Mouse (Mus musculus): ENCODE results near the gene Sgms1.
"Not testable (repeated sequence)": the region's sequence is repeated elsewhere in the genome, so short reads cannot be mapped to it uniquely, and the experiment has no call there.

The Sgms1 gene

DNA sequence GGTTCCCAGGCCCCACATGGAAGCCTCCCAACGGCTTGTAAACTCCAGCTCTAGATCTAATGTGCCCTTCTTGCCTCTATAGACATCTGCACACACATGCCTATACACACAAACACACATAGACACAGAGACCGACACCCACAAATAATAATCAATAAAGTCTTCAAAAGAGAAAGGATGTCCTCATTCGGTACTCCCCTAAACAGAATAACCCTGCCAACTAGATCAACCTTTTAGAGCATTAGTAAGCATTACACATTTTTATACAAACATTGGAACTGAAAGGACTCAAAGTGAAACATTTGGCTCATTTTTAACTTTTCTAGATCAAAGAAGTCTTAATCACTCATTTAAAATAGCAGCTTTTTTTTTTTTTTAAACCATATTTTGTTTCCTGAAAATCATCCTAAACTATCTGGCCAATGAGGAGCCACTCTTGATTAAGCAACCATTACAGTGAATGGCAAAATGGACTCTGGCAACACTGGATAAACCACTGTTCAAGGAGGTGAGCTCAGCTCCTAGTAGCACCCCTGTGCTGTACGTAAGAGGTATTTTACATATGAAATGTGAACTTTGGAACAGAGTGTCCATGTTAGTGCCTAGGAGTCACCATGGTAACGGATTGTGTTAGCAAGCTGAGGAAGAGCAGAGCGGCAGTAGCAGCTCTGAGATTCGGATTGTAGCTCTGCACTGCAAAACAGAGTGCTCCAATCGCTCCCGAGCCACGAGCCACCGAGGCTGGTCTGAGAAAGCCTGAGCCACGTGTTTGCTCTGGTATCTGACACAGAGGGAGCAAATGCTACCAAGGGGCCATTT is 30.6 kb downstream of the Sgms1 start:
- no peak for DNase-seq (ENCODE audit: low read depth in 1 of 2, low spot score in 2 of 2)

- DNase-seq (ENCODE audit: low read depth in 1 of 2, low spot score in 2 of 2) = not testable (repeated sequence)
These were observed 31.5 kb downstream of the Sgms1 start for GRCm38 (mm10) chr19:32358011-32358410.

DNA sequence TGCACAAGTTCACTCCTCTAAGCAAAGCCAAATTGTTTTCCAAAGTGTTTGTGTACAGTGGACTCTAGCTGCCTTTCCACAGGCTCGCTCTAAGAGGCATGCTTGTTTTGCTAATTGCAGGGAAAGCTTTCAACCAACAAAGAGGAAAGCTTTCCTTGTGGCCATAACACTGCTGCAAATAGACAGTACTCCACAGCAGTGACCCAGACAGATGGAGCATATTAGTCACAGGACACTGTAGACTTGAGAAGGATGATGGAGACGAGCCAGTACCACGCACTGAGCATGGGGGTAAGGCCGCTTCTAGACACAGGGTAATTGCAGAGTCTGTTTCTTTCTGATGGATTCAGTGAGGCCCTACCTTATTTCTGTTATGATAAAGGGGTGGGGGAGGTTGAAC is 33.3 kb downstream of the Sgms1 start:
- DNase-seq (ENCODE audit: low read depth in 1 of 2, low spot score in 2 of 2) = no peak

DNA sequence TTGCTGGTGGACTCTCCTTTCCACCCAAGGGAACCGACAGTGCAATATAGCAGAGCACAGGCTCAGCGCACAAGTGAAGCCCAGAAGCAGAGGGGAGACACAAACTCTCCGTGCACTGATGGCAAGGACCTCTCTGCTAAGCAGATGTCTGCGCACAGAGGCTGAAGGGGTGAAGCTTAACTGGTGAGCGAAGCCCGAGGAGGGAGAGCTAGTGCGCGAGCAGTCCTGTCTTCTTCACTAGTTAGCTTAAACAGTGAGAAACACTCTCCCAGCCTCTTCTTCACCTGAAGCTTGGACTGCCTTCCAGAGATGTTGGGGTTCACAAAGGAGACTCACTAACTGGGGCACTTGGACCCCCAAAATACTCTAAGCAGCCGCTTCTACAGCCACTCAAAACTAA is 36.1 kb downstream of the Sgms1 start:
- no peak for DNase-seq (ENCODE audit: low read depth in 1 of 2, low spot score in 2 of 2)

- DNase-seq (ENCODE audit: low read depth in 1 of 2, low spot score in 2 of 2) = no peak
These were observed 40.4 kb downstream of the Sgms1 start for GRCm38 (mm10) chr19:32348955-32349654.

DNA sequence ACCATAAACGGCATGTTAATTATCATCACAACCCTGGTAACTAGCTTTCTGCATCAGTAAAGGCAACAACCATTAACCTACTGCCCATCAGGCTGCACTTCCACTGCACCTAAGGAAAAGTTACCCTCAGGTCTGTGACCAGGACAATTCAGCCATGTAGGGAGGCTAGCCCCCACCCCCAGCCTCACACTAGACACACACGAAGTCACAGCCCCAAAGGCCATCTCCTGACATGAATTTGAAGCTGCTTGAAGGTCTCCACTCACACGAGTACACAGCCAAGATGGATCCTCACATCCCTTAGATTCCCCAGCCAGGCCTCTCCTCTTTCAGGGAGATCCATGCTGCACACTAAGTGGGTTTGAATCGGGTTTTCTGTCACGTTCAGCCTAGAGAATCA is 42.0 kb downstream of the Sgms1 start:
- DNase-seq (ENCODE audit: low read depth in 1 of 2, low spot score in 2 of 2) = no peak

DNA sequence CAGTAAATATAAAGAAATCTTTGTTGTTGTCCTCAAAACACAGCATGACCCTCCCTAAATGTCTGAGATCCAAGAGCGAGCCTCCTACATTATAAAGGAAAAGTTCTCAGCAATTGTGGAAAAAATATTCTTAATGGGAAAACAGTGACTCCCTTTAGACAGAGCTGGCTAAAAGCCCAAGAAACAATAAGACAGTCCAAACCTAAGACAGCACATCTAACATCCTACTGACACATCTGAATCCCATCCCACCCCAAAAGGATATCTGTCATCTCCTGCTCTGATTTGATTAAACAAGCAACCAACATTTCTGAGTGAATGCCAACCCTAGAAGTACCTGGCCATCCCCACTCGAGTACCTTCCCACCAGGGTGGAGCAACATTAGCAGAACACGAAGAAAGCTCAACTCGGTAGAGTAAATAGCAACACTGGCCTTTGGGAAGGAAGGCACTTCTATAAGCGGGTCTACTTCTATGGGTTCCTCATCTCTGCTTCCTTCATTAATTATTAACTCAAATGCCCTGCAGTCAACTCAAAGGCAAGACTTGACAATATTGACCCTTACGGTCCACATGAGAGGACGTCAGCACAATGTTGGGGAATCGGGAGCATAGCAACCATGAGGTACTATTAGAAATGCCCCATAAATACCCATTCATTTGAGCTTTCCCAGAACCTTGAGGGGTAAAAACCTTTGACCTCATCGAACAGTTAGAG is 42.7 kb downstream of the Sgms1 start:
- DNase-seq (ENCODE audit: low read depth in 1 of 2, low spot score in 2 of 2) = no peak

DNA sequence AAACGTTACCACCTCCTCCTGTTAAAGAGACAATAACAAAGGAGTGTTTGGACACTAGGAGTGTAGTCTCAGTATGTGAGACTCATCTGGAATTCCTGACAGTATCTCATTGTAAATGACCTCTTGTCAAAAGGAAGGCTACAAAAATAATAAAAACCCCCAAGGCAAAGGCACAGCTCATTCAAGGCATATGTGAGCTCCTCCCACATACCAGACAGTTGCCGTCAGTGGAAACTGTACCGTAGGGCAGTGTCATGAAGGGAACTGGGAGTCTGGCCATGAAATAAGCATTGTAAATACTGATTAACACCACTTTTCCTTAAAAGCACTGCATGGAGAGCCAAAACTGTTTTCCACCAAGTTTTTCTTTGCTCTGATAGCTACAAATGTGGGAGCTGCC is 43.3 kb downstream of the Sgms1 start:
- no peak for DNase-seq (ENCODE audit: low read depth in 1 of 2, low spot score in 2 of 2)

DNA sequence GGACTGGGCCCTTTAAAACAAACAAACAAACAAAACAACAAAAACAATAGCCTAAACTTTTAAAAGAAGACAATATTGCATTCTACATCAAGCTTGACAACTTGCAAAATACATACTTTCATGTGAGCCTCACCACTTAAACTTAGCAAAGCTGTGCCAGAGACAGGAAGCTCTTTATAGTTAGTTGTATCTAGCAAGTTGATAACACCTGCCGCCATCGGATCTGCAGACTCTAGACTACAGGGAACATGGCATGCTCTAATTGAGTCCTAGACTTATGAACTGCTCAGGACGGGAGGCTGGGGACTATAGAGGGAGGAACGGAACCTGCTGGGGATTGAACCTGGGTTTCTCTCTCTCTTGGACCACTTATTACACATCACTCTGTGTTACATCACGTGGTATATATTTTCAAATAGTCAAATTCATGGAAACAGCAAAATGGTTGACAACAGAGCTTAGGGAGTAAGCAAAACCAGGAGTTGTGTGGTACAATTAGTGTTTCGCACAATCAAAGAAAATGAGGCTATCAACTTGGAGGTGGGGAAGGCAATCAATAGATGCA is 44.3 kb downstream of the Sgms1 start:
- DNase-seq (ENCODE audit: low read depth in 1 of 2, low spot score in 2 of 2) = no peak

DNA sequence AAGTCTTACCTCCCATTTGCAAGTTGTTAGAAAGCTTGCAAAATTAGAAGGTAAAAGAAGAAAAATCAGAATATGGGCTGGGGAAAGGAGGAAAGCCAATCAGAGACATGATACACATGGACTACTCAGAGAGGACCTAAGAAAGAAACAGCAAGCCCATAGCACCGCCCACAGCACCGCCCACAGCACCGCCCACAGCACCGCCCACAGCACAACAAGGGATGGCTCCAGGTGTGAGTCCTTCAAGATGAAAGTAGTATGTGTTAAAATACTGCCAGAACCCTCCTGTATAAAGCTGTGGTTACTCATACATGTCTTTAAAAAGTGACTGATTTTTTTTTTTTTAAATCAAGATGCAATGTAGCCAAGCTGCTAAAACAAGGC is 44.8 kb downstream of the Sgms1 start:
- DNase-seq (ENCODE audit: low read depth in 1 of 2, low spot score in 2 of 2) = no peak

DNA sequence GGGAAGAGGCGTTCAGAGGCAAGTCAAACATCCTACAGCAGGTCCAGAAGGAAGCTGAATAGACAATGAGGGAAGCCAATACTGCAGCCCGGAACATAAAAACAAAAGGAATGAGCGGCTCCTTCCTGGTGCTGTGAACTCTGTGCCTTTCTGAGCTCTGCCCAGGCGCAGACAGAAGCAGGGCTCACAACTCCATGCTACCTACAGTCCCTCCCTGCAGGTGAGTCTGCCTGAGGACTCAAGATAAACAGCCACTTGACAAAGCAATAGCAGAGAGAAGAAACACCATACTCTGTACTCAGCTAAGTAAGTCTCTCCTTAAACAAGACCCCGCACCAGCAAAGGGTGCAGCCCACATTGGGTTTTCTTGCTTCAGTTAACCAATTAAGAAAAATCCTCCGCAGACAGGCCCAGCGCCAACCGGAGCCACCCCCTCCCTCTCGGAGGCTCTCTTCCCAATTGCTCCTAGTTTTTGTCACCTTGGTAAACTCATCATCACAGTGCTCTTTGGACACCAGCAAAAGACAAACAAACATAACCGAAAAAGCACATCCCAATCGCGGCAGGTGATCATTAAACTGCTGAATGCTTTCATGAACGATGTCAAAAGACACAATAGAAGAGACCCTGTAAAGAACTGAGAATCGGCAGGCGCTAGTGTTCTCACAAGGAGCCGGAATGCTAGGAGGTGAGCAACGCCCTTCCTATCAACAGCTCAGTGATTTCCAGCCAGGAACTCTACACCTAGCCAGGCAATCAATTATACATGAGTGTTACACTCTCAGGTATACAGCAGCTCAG is 45.4 kb downstream of the Sgms1 start:
- DNase-seq (ENCODE audit: low read depth in 1 of 2, low spot score in 2 of 2) = no peak

- no peak for DNase-seq (ENCODE audit: low read depth in 1 of 2, low spot score in 2 of 2)
These were observed 47.1 kb downstream of the Sgms1 start for GRCm38 (mm10) chr19:32342436-32342835.

DNA sequence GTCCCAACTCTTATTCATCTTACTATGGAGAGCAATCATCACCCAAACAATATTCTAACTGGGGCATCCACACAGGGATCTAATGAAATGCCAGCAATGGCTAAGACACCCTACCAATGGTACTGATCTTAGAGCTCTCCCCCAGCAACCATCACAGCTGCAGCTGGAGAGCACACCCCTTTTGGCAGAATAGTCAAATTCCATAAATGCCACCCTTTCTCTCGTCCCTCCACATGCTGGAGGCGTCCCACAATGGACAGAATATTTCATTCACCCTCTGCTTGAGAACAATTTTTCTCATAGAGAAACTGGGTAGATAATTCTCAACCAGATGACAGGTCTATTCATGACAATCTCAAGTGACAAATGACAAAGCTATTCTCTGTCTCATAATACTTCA is 48.4 kb downstream of the Sgms1 start:
- DNase-seq (ENCODE audit: low read depth in 1 of 2, low spot score in 2 of 2) = no peak

- DNase-seq (ENCODE audit: low read depth in 1 of 2, low spot score in 2 of 2) = no peak
These were observed 49.3 kb downstream of the Sgms1 start for GRCm38 (mm10) chr19:32340168-32340567.

DNA sequence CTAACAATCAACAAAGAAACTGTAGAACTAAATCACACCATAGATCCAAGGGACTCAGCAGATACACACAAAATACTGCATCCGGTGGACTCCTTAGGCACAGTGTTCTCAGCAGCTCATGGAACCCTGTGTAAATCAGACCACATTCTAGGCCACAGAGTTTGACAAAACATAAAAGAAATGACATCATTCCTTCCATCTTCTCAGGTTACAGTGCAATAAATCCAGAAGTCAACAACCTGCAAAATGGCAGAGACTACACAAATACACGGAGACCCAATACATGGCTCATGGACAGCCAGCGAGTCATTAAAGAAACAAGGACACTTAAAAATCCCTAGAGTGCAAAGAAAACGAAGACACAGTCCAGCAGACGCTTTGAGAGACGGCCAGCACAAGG is 51.8 kb downstream of the Sgms1 start:
- DNase-seq (ENCODE audit: low read depth in 1 of 2, low spot score in 2 of 2) = no peak

GRCm38 (mm10) chr19:32334751-32335150 is 54.8 kb downstream of the Sgms1 start:
- no peak for DNase-seq (ENCODE audit: low read depth in 1 of 2, low spot score in 2 of 2)

- DNase-seq (ENCODE audit: low read depth in 1 of 2, low spot score in 2 of 2) = no peak
These were observed 56.0 kb downstream of the Sgms1 start for GRCm38 (mm10) chr19:32333544-32333943.

- DNase-seq (ENCODE audit: low read depth in 1 of 2, low spot score in 2 of 2) = no peak
These were observed 56.6 kb downstream of the Sgms1 start for GRCm38 (mm10) chr19:32332779-32333460.

DNA sequence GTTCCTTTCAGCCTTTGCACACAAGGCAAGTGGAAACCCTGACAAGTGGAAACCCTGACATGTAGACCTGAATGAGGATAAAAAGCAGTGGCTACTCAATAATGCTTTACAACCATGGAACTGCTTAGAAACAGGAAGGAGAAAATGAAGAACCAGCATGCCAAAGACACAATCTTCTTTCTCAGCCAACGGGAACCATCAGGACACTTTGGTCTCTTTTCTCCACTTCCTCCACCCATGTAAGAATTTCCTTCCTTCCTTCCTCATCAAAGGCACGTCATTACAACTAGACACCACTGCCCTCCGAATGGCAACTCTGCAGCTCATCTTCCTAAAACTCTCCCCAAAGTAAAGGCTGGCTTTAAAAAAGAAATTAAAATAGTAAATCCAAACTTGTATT is 59.3 kb downstream of the Sgms1 start:
- DNase-seq (ENCODE audit: low read depth in 1 of 2, low spot score in 2 of 2) = peak in 1 of 2 experiments; percentile 15

DNA sequence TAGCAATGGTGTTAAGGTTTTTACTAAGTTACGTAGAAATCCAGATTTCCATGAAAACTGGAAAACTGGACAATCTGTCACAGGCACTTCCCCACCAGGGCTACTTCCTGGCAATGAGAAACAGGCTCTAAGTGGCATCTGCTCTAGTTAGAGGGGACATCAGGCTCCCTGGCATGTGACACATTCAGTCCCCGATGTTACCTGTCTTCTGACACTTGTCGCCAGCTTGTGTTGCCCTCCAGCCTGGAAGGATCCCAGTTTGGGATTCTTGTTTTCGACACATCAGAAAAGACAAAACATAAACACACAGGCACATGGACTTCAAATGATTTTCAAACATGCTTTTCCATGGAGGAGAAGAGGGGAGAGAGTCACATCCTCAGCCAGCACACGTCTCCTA is 60.0 kb downstream of the Sgms1 start:
- no peak for DNase-seq (ENCODE audit: low read depth in 1 of 2, low spot score in 2 of 2)

All from monocyte, adult 2 months (primary cell).